Mouse (Mus musculus): Measurements from ENCODE around the gene Tnrc6b.

- TF ChIP-seq CTCF (IDR thresholded peaks at IDR 0.05; ENCODE audit: low read depth) (no peak), EP300 (IDR thresholded peaks at IDR 0.05; ENCODE audit: low read depth) (no peak)
These were observed 99.1 kb downstream of the Tnrc6b start for GRCm38 (mm10) chr15:80810226-80810625.
